Mouse (Mus musculus) megakaryocyte progenitor cell, adult 5-6 weeks (primary cell): ENCODE results near the gene Dlg4. TPM values are rescaled to one million over a fixed set of nuclear protein-coding genes. Genes with fewer than 3 reads are reported as not detected.

ENCODE experiments used
- ATAC-seq: replicated peaks from 2 replicates; pipeline ENCODE4 v1.8.0; 2016; ENCODE audit warnings: mild to moderate bottlenecking, moderate TSS enrichment, inconsistent platforms; ENCODE audit not compliant: poor library complexity
- total RNA-seq, 2 experiments: library from RNA; stranded (forward) in 1 of 2; stranded (reverse) in 1 of 2; fragments of 157-497, 149-512 nt in 1 of 2; fragments of 200-1000 nt in 1 of 2; gene quantifications; 2 replicates each; pipeline versions ENCODE4 v1.2.3 to v1.2.4; 2015 to 2017

Dlg4 gene
- total RNA-seq, 2 experiments from 2014 or later = 4.1 to 6.7 TPM

DNA sequence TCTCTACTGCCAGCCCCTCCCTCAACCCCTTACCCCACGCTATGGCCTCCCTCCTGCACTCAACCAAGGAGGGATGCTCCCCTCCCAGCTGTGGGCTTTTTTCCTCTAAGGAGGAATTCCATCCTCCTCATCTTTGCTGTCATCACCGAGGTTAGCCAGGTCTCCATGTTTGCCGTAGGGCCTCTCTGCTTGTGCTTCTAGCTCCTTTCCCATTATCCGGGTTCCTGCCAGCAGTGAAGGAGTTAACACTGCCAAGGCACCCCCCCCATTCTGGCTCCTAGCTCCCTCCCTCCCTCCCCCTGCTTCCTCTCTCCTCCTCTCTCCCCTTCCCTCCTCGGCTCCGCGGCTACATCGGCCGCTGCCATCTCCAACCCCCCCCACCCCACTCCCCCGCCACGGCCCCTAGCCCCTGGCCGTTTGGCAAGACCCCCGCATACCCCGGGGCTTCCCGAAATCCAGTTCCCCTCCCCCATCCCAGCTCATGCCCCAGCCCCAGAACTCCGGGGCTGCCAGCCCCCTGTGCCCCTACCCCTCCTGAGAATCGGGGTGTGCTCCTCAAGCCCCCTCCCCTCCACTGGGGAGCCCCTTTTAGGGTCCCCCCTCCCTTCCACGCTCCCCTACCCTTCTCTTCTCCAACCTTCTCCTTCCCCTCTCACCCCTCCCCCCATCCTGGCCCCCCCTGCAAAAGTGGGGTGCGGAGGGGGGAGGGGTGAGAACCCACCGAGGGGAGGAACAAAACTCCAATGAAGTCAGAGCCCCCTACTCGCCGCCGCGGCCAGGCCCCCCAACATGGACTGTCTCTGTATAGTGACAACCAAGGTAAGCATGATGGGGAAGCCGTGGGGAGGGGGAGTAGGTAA is 1.6 kb downstream of the Dlg4 start:
- no peak for ATAC-seq

- ATAC-seq = no peak
Observed at GRCm38 (mm10) chr11:70019495-70020021, 2.8 kb downstream of the Dlg4 start.

DNA sequence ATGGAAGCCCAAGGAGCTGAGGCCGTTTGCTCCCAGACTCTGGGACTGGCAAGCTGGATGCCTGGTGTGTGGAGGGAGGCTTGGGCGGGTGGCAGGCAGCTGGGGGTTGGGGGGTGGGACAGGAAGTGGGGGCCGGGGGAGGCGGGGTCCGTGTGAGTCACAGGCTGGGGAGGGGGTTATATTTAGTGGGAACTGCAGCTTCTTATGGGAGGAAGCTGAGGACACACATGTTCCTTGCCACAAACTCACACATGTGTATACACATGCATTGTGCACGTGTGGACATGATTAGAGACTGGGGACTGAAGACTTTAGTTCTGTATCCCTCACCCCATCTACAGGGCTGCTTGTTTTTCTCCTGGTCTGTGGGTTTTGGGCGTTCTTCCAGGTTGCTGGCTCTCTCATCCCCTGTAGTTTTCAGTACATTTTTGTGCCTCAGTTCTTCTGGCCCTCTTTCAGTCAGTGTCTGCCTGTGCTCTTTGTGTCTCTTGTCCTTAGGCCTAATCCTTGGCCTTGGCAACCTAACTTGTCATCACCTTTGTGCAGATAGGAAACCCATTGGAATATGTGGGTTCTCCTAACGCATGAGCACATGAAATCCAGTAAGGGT is 3.4 kb downstream of the Dlg4 start:
- no peak for ATAC-seq

- peak; percentile 76 for ATAC-seq
Observed at GRCm38 (mm10) chr11:70020731-70021263, 4.1 kb downstream of the Dlg4 start.

- ATAC-seq = peak; percentile 90
Observed at GRCm38 (mm10) chr11:70021264-70022132, 4.8 kb downstream of the Dlg4 start.

DNA sequence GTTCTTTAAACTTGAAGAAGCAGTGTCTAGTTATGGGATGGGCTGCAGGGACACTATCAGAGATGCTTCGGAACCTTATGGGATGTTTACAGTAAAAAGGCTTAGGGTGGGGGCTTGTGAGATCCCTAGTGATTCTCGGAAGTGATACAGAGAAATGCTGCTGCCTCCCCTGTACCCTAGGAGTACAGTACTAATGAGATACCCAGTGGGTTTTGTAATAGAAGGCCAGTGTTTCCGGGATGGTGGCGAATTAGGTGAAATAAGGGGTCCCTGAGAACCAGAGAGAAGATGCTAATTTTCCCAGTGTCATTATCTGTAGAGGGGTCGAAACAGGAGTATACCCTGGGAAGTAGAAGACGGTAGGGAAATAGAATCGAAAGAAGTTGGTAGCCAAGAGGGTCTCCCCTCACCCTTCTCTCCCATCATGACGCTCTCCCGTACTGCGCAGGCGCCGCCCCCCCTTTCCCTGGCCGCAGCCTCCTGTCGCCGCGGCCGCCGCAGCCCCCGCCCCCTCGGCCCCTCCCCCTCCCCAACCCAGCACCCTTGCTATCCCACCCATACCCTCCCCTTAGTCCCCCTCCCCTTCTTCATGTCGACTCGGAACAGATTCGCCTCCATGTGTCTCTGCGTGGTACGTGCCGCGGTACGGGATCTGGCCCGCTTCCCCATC is 6.9 kb downstream of the Dlg4 start:
- no peak for ATAC-seq

- ATAC-seq = no peak
Observed at GRCm38 (mm10) chr11:70024151-70024514, 7.4 kb downstream of the Dlg4 start.

- ATAC-seq = no peak
Observed at GRCm38 (mm10) chr11:70026689-70027088, 9.9 kb downstream of the Dlg4 start.

DNA sequence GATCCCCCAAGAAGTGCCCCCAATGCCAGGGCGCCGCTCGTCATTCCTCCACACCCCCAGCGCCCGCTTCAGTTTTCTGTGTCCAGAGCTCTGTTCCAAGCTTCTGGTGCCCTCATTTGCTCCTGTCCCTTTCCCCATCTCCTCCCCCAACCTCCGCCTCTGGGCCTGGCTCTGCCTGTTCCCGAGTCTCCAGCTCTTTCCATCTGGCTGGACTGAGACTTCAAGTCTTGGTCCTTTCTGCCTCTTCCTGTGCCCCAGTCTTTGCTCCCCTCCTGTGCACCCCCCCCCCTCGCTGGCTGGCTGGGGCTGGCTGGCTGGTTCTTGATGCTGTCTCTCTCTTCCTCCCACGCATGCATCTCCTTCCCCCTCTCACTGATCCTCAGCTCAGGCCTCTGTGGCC is 10.7 kb downstream of the Dlg4 start:
- no peak for ATAC-seq

DNA sequence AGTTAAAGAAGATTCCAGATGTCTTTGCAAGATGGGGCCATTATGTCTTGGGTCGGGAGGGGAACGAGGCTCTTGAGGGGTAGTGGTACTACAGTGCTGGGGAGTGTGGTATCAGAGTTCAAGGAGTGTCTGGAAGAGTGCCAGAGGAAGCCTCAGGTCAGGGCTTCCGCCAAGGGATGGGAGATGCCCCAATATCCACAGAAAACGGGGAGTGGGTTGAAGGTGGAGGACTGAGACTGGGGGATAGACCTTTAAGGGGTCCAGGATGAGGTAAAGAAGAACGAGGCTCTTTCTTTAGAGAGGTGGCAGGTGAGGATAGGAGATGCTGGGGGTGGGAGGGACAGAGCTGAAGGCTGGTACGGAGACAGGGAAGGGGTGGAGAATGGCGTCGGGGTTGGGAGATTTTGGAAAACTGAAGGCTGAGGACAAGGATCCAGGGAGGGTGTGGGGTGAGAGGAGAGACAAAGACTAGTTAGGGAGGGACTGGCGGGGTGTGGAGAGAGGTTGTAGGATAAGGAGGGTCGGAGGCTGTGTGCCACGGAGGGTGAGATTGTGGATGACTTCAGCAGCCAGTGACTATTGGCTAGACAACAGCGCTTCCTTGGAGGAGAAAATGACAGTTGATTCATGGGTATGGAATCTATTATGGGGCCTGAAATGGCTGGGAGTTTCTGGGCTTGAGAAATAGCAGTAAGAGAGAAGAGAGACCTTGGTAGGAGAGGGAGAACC is 11.8 kb downstream of the Dlg4 start:
- ATAC-seq = peak; percentile 35

DNA sequence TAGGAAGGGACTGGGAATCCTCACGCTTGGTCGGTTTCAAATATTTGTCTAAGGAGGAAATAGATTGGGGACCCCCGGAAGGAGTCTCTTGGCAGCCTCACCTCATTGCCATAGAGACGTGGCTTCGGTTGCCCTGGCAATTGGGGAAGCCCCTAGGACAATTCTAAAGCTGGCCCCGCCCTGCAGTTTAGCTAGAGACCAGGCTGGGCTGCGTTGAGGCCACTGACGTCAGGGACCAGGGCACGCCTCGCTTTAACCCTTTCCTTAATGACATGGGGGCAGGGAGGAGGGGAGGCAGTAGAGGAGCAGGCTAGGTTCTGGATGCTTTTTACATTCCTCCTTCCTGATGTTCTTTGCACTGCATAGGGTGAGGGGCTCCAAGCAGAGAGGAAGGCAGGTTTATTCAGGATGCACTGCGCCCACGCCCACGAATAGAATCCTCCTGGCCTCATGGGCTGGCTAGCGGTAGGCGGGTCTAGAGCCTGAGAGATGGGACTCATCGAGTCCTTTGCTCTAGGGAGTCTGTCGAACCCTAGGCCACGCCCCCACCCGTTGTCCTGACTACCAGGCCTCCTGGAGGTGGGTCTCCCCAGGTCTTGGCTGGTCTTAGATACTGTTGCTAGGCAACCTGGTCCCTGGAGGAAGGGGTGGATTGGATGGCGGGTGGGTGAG is 12.5 kb downstream of the Dlg4 start:
- peak; percentile 61 for ATAC-seq

GRCm38 (mm10) chr11:70029829-70030550 is 13.2 kb downstream of the Dlg4 start:
- no peak; the same call in 1 of the 2 replicates for ATAC-seq

DNA sequence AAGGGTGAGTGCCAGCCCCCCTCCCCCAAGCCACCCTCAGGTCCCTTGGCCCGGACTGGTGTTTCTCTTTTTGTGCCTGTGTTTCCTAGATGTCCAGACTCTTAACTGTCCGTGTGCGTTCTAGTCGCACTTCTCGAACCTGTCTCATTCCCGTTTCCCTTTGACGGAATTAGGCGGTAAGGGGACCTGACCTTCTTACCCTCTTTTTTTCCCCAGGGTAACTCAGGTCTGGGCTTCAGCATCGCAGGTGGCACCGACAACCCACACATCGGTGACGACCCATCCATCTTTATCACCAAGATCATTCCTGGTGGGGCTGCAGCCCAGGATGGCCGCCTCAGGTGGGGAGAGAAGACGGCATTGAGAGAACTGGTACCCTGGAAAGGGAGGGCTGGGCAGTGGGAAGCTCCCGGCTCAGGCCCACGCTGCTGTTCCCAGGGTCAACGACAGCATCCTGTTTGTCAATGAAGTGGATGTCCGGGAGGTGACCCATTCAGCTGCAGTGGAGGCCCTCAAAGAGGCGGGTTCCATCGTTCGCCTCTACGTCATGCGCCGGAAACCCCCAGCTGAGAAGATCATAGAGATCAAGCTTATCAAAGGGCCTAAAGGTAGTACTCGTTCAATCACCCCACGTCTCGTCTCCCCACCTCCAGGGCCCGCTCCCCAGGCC is 14.0 kb downstream of the Dlg4 start:
- no peak for ATAC-seq

DNA sequence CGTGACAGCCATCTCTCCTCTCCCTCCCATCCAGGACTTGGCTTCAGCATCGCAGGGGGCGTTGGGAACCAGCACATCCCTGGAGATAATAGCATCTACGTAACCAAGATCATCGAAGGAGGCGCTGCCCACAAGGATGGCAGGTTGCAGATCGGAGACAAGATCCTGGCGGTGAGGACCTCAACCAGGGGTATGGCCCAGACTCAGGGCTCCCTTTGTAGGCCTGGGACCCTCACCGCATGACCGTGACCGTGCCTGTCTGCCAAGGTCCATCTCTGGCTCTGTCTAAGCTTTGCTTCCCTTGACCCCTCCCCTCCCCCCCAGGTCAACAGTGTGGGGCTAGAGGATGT is 14.6 kb downstream of the Dlg4 start:
- ATAC-seq = no peak

DNA sequence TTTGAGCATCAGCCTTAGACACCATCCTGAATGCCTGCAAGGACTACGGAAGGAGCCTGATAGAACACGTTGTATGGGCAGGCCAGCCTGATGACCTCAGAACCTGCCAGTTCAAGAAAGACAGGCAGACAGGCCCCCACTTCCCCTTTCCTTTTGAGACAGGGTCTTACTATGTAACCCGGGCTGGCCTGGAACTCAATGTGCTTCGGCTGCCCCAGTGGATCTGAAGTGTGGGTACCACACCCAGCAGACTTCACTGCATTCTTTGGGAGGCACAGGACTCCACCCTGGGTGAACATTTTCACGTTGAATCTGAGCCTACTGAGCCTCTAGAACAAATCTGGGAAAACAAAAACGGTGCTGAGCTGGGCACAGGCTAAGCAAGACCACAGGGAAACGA is 21.4 kb downstream of the Dlg4 start:
- no peak for ATAC-seq

- ATAC-seq = no peak
Observed at GRCm38 (mm10) chr11:70039631-70040030, 22.9 kb downstream of the Dlg4 start.

DNA sequence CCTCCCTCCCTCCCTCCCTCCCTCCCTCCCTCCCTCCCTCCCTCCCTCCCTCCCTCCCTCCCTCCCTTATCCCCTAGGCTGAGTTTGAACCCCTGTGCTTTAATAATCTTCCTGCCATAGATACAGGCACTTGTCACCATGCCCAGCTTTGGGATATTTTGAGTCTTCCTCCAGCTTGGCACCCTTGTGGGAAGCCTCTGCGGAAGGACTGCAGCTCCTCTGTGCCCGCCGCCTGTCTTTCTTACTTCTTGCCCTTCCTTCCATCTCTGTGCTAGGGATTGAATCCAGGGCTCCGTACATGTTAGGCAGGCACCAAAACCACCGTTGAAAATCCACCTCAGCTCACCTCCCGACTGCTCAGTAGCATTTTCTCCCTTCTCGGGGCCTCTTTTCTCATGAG is 23.4 kb downstream of the Dlg4 start:
- no peak for ATAC-seq
